Mouse (Mus musculus) megakaryocyte, embryonic 14.5 days (primary cell): Measurements from ENCODE around the gene Ckap2.

ENCODE experiments used
- FLI1 ChIP-seq: IDR thresholded peaks from 2 replicates; pipeline ENCODE4 v1.6.1; 2012; ENCODE audit warnings: low read length, inconsistent platforms, mixed read lengths
- GATA1 ChIP-seq: IDR thresholded peaks from 3 replicates; pipeline ENCODE4 v1.6.1; 2012; ENCODE audit warnings: mixed read lengths, low read length, inconsistent platforms, borderline replicate concordance

- TF ChIP-seq GATA1 (no peak), FLI1 (no peak)
These were observed 20.2 kb downstream of the Ckap2 start for GRCm38 (mm10) chr8:22165251-22166079.
